Mouse (Mus musculus) hematopoietic stem cell, adult 5-6 weeks (primary cell): ENCODE measurements around the gene Rbfox3. TPM values are rescaled to one million over a fixed set of nuclear protein-coding genes. Genes with fewer than 3 reads are reported as not detected.

Source experiments
- ATAC-seq, 2 experiments: fragments of 125-278 bp in 1 of 2; replicated peaks in 1 of 2; 2 replicates each; pipeline ENCODE4 v1.8.0; 2016 to 2017; ENCODE audit warnings: inconsistent platforms in 2 of 2, mild to moderate bottlenecking in 2 of 2, moderate number of reproducible peaks in 2 of 2, low read depth in 1 of 2, moderate TSS enrichment in 1 of 2; ENCODE audit not compliant: low FRiP score in 2 of 2, poor library complexity in 2 of 2, severe bottlenecking in 2 of 2, insufficient read depth in 1 of 2, low TSS enrichment in 1 of 2
- total RNA-seq: library from RNA; stranded (forward); fragments of 172-1452, 232-1000 nt; gene quantifications from 2 replicates; pipeline ENCODE4 v1.2.3, GENCODE M21; 2017

The Rbfox3 gene
- total RNA-seq, 1 experiment from 2014 or later: not detected

- ATAC-seq: no peak
Observed at GRCm38 (mm10) chr11:118889500-118889899, 21.9 kb downstream of the Rbfox3 start.

GRCm38 (mm10) chr11:118888426-118888825 lies 23.0 kb downstream of the Rbfox3 start:
- ATAC-seq: no peak

GRCm38 (mm10) chr11:118887206-118887605 lies 24.2 kb downstream of the Rbfox3 start:
- ATAC-seq: no peak

- ATAC-seq: no peak
Observed at GRCm38 (mm10) chr11:118886269-118886965, 25.0 kb downstream of the Rbfox3 start.

GRCm38 (mm10) chr11:118885604-118886003 lies 25.8 kb downstream of the Rbfox3 start:
- no peak for ATAC-seq

GRCm38 (mm10) chr11:118885135-118885534 lies 26.3 kb downstream of the Rbfox3 start:
- ATAC-seq: no peak

- no peak for ATAC-seq
Observed at GRCm38 (mm10) chr11:118883143-118883542, 28.3 kb downstream of the Rbfox3 start.

GRCm38 (mm10) chr11:118881786-118882495 lies 29.5 kb downstream of the Rbfox3 start:
- ATAC-seq: no peak

- ATAC-seq: no peak
Observed at GRCm38 (mm10) chr11:118879466-118880150, 31.8 kb downstream of the Rbfox3 start.

GRCm38 (mm10) chr11:118878605-118879245 lies 32.7 kb downstream of the Rbfox3 start:
- ATAC-seq: no peak

- no peak for ATAC-seq
Observed at GRCm38 (mm10) chr11:118875243-118875897, 36.0 kb downstream of the Rbfox3 start.

- ATAC-seq: no peak
Observed at GRCm38 (mm10) chr11:118874487-118875095, 36.8 kb downstream of the Rbfox3 start.

- no peak for ATAC-seq
Observed at GRCm38 (mm10) chr11:118874022-118874421, 37.4 kb downstream of the Rbfox3 start.

GRCm38 (mm10) chr11:118871527-118871926 lies 39.9 kb downstream of the Rbfox3 start:
- no peak for ATAC-seq

GRCm38 (mm10) chr11:118863360-118863759 lies 48.0 kb downstream of the Rbfox3 start:
- no peak for ATAC-seq

GRCm38 (mm10) chr11:118861801-118862431 lies 49.5 kb downstream of the Rbfox3 start:
- ATAC-seq: no peak

- ATAC-seq: no peak
Observed at GRCm38 (mm10) chr11:118861246-118861645, 50.2 kb downstream of the Rbfox3 start.
